Mouse (Mus musculus) kidney, embryonic 16.5 days (tissue): ENCODE results near the gene Zfp185. TPM values are rescaled to one million over a fixed set of nuclear protein-coding genes. Genes with fewer than 3 reads are reported as not detected.
"Not testable (repeated sequence)": the region's sequence is repeated elsewhere in the genome, so short reads cannot be mapped to it uniquely, and the experiment has no call there.

Experiments used
- ATAC-seq: fragments of 200-750 bp; cut with Nextera tagmentation; 2 replicates; pipeline ENCODE4 v1.8.0; 2017; ENCODE audit warnings: moderate TSS enrichment; ENCODE audit not compliant: low FRiP score, low TSS enrichment
- H3K27ac ChIP-seq: fragments of 300-500 bp; sonication (generic); 2 replicates; pipeline ENCODE4 v1.5.1; 2014; ENCODE audit warnings: low read length
- H3K27me3 ChIP-seq: fragments of 300-500 bp; sonication (generic); 2 replicates; pipeline ENCODE4 v1.6.1; 2014; ENCODE audit warnings: low read length, control low read depth, mixed read lengths; ENCODE audit not compliant: insufficient read depth
- H3K36me3 ChIP-seq: fragments of 300-500 bp; sonication (generic); 2 replicates; pipeline ENCODE4 v1.6.1; 2014; ENCODE audit warnings: low read length, control low read depth, mixed read lengths; ENCODE audit not compliant: insufficient read depth
- H3K4me1 ChIP-seq: fragments of 300-500 bp; sonication (generic); 2 replicates; pipeline ENCODE4 v1.6.1; 2014; ENCODE audit warnings: low read length, control low read depth, mixed read lengths; ENCODE audit not compliant: insufficient read depth
- H3K4me2 ChIP-seq: fragments of 300-500 bp; sonication (generic); replicated peaks from 2 replicates; pipeline ENCODE4 v1.6.1; 2014; ENCODE audit warnings: low read depth, low read length
- H3K4me3 ChIP-seq: fragments of 300-500 bp; sonication (generic); 2 replicates; pipeline ENCODE4 v1.5.1; 2014; ENCODE audit warnings: mild to moderate bottlenecking, low read length
- H3K9ac ChIP-seq: fragments of 300-500 bp; sonication (generic); replicated peaks from 2 replicates; pipeline ENCODE4 v1.6.1; 2014; ENCODE audit warnings: low read length
- H3K9me3 ChIP-seq: fragments of 300-500 bp; sonication (generic); 2 replicates; pipeline ENCODE4 v1.6.1; 2016; ENCODE audit warnings: low read length, control low read depth
- WGBS: fragments of 180-500 bp; shearing (Covaris S2); extraction: QIAGEN DNeasy Blood & Tissue Kit; methylation state at CpG from one replicate; pipeline ENCODE4 v1.1.7; 2014; 5-methylcytosine and 5-hydroxymethylcytosine counted together
- microRNA counts: library from miRNA; unstranded; fragments of <30 nt; microRNA quantifications from one replicate; lab custom pipeline; 2016
- microRNA-seq: library from miRNA; unstranded; fragments of <30 nt; microRNA quantifications from one replicate; pipeline ENCODE4, GENCODE M21; 2016
- polyA plus RNA-seq: library from polyadenylated mRNA; unstranded; fragments of >200 nt; fragmentation: Nextera tagmentation; extraction: Ambion mirVana; gene quantifications from 2 replicates; pipeline ENCODE4 v1.2.1, GENCODE M21; 2015

Zfp185 gene
- polyA plus RNA-seq, 1 experiment from 2014 or later = 7.5 TPM

DNA sequence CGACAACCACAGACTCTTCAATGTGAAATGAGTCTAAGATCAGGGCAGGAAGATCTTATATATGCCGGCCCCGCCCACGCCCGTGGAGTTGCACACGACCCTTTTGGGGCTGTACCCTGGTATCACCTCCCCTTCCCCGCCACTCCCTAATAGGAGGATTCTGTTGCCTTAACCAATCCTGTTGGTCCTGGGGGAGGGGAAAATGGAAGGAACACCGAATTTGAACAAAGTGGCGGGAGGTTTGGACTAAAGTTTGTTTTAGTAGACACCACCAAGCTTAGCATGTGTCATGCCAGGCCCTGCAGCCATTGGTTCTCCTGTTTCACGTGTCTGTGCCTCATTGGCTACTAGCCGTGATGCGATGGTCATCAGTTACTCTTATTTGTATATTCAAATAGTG lies 52.5 kb downstream of the Zfp185 start:
- Histone ChIP-seq H3K4me2 (no peak overlapping the region), H3K9ac (no peak overlapping the region), H3K36me3 (no peaks in the 10 kb centered on the region), H3K9me3 (no peaks in the 10 kb centered on the region), H3K27ac (no peak overlapping the region), H3K4me3 (no peak overlapping the region), H3K27me3 (peaks cover 8% of the 10 kb centered on the region; the same call in 1 of the 2 replicates), H3K4me1 (no peaks in the 10 kb centered on the region)
- no peak for ATAC-seq
- whole genome bisulfite sequencing = 84% methylated on average over 12 of the region's 12 CpGs

DNA sequence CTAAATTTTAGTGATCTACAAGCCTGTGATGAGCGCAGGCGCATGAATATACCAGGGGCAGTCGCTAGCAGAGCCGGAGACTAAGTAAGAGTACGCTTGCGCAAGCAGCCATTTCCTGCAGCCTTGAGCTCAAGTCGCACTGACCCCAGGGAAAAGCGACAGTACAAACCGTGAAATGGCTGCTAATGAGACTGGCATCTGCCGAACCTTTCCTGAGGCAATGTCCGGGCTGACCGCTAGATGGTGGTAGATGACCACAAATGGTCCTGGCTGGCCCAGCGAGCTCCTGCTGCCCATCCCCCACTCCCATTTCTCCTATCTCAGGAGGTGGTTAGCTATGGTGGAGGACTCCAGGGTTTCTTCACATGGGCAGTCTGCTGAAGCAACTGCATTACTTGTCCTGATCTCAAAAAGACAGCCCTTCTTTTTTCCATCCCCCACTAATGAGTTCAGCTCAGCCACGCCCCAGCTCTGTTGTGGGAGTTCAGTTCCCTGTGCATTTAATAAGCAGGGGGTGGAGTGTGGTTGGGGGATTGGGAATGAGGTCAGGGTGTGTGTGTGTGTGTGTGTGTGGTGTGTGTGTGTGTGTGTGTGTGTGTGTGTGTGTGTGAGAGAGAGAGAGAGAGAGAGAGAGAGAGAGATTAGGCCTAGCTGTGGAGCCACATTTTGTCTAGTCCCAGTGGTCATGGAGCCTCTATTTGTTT lies 66.9 kb downstream of the Zfp185 start:
- 23% methylated on average over 14 of the region's 14 CpGs for WGBS
- Histone ChIP-seq H3K36me3 (no peaks in the 10 kb centered on the region), H3K9ac (no peak overlapping the region), H3K27me3 (no peaks in the 10 kb centered on the region), H3K9me3 (no peaks in the 10 kb centered on the region), H3K4me3 (no peak overlapping the region), H3K27ac (no peak overlapping the region), H3K4me2 (peak overlapping the region; percentile 38; the same call in 1 of the 2 replicates), H3K4me1 (no peaks in the 10 kb centered on the region)
- ATAC-seq = peak; percentile 97

DNA sequence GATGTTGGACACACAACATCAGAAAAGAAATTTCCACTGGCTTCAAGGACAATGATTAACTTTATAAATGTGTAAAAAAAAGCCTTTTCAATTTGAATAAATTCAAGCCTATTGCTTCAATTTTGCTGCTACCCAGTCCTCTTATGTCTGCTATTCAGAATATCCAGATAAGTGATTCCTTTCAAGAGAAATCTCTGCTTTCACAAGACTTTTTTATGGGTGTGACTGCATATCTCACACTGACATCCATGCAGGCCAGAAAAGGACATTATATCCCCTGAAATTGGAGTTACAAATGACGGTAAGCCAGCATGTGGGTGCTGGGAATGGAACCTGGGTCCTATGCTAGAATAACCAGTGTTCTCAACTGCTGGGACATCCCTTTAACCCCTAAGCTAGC lies 74.4 kb downstream of the Zfp185 start:
- 94% methylated on average over 1 of the region's 1 CpGs for WGBS
- no peaks in the 10 kb centered on the region for H3K36me3 ChIP-seq
- no peak overlapping the region for H3K4me2 ChIP-seq
- H3K9me3 ChIP-seq = no peaks in the 10 kb centered on the region
- no peak overlapping the region for H3K4me3 ChIP-seq
- ATAC-seq = no peak
- no peaks in the 10 kb centered on the region; the same call in 1 of the 2 replicates for H3K27me3 ChIP-seq
- H3K9ac ChIP-seq = no peak overlapping the region
- no peak overlapping the region for H3K27ac ChIP-seq
- 0 out of 2 replicates have a peak, but pooled peaks cover 3% of the 10 kb centered on the region for H3K4me1 ChIP-seq

DNA sequence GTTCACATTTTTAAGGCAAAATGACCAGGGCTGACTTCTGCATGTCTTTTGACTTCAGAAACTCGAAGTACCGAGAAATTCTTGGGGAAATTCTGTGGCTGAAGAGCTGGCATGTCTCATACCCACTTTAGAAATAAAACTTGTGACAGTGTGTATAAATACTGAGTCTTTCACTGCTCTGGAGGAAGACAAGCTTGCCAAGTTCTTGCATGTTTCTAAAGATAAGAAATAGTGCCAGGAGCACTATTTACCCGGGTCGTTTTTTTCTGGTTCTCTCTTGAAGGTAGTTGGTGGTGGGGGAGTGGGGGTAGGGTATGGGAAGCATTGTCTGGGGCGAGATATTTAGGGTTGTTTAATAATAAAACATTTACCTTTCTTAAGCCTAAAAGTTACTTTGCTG lies 75.2 kb downstream of the Zfp185 start:
- ATAC-seq = no peak
- Histone ChIP-seq H3K4me2 (no peak overlapping the region), H3K27ac (no peak overlapping the region), H3K9me3 (no peaks in the 10 kb centered on the region), H3K27me3 (no peaks in the 10 kb centered on the region; the same call in 1 of the 2 replicates), H3K9ac (no peak overlapping the region), H3K4me1 (0 out of 2 replicates have a peak, but pooled peaks cover 3% of the 10 kb centered on the region), H3K4me3 (no peak overlapping the region), H3K36me3 (no peaks in the 10 kb centered on the region)
- 51% methylated on average over 5 of the region's 5 CpGs for WGBS

DNA sequence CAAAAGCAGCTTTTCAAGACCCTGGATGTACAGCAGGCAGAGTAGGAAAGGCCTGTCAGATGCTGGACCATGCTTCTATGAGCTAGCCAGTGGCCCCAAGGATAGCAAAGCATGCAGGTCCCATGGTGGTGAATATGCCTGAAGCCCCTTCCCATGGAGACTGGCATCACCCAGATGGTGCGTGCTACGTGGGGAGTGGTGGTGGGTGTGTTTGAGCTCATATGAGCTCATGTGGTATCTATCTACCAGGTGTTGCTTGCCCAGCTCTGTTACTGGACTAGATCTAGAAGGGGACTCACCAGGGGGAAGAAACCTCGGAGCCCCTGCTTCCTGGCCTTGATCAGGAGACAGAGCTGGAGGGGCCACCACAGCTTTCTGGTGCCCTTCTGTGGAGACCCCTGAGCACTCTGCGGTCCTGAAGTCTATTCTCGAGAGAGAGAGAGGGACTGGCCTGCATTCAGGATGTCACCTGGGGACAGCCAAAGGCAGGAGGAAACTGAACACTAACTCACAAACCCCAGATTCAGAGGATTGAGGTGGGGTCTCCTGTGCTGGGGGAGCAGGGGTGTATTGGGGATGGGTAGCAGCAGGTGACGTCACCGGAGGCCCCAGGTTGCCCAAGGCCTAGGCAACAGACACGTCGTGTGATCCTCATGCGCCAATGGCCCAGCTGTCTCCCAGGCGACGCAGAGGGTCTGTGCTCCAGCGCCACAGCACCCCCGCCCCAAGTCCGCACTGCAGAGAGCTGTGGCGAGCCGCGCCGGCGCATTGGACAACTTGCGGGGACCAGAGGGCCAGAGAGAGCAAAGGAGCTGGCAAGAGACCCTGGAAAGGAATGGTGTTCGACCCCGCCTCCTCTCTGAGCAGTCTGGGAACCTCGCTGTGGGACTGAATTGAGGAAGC lies 76.6 kb downstream of the Zfp185 start:
- ATAC-seq = peak; percentile 35; the same call in 1 of the 2 replicates
- no peaks in the 10 kb centered on the region for H3K36me3 ChIP-seq
- H3K9me3 ChIP-seq = no peaks in the 10 kb centered on the region
- no peak overlapping the region for H3K27ac ChIP-seq
- peak overlapping the region; percentile 27 for H3K4me3 ChIP-seq
- 0 out of 2 replicates have a peak, but pooled peaks cover 3% of the 10 kb centered on the region for H3K4me1 ChIP-seq
- H3K4me2 ChIP-seq = peak overlapping the region; percentile 51
- WGBS = 35% methylated on average over 24 of the region's 24 CpGs
- H3K27me3 ChIP-seq = no peaks in the 10 kb centered on the region; the same call in 1 of the 2 replicates
- no peak overlapping the region for H3K9ac ChIP-seq

DNA sequence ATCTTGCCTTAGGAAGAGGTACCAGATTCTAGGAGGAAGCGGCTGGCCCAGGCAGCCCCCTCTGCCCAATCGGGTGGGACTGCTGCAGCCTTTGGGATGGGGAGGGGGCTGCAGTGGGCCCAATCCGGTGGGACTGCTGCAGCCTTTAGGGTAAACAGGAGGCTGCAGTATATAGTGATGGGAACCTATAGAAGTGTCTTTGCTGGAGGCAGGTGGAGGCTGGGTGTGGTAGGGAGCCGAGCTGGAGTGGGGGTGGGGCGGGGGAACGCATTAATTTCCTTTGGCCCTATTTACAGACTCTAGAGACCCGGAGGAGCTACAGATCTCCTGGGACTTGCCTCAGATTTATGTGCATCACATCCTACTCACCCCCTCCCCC lies 77.3 kb downstream of the Zfp185 start, which contains the start of gene Pnma3:
TSS of gene Pnma3 (plus strand) at position 373 of the 379 bp plus-strand sequence.
- peak; percentile 31 for ATAC-seq
- Histone ChIP-seq H3K4me2 (peak within 1 kb of the TSS; percentile 51), H3K9me3 (no peaks in the 10 kb centered on the region), H3K9ac (no peak within 1 kb of the TSS), H3K36me3 (no peaks in the 10 kb centered on the region), H3K27ac (no peak within 1 kb of the TSS), H3K4me3 (peak within 1 kb of the TSS; percentile 27), H3K4me1 (0 out of 2 replicates have a peak, but pooled peaks cover 3% of the 10 kb centered on the region), H3K27me3 (no peaks in the 10 kb centered on the region; the same call in 1 of the 2 replicates)
- 37% methylated on average over 7 of the region's 7 CpGs for WGBS

DNA sequence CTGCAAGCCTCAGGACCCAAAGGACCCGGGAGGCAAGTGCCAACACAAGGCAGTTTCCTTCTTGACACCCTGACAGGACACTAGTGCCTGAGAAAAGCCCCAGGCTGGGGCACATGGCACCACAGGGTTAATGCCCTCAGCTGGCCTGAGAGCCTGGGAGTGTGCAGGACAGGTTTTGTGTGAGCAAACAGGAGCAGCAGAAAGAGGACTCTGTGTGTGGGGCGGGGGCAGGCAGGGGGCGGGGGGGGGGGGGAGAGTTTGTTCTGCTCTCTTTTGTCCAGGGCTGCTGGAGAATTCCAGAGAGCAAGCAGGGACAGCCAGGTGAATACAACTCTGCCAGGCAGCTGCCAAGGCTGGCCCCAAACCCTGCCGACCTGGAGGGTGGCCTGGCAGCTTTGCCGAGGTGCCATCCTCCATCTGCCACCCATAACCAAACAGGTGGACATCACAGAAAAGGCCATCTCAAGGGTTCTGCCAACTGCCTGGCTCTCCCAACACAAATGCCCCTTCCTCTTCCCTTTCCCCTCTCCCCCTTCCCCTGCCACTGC lies 79.7 kb downstream of the Zfp185 start:
- H3K4me2 ChIP-seq, ATAC-seq, H3K36me3 ChIP-seq, H3K9ac ChIP-seq, H3K4me3 ChIP-seq, H3K4me1 ChIP-seq, H3K27ac ChIP-seq, H3K27me3 ChIP-seq, H3K9me3 ChIP-seq: not testable (repeated sequence)
- WGBS = 80% methylated on average over 1 of the region's 5 CpGs

MicroRNA genes within 50 kb of the gene (microRNA counts, 519-probe panel; counts per million panel counts)
- 1,928 counts per million, percentile 50 among the panel's probes with 10 or more counts for microRNA mmu-miR-2137 (lab: Ali Mortazavi, UCI)

Small RNAs within 50 kb of the gene (microRNA-seq; reads per million reads assigned to microRNA genes)
- gene Mir2137 = 0.63 reads per million

Other genes with a start within 250 kb of the Zfp185 start
- gene Gabrq, start 162.2 kb upstream of the Zfp185 start, polyA plus RNA-seq = 0.17 and 0.22 TPM in 2 replicates
- gene Cetn2, start 68.9 kb upstream of the Zfp185 start, polyA plus RNA-seq = 84.4 and 85.0 TPM in 2 replicates
- gene Nsdhl, start 68.8 kb upstream of the Zfp185 start, polyA plus RNA-seq = 28.2 and 30.4 TPM in 2 replicates
- 0.14 TPM in 1 of 2 replicates, not detected in the other for gene Pnma5, start 49.8 kb downstream of the Zfp185 start, polyA plus RNA-seq
- gene Pnma3, start 77.4 kb downstream of the Zfp185 start, polyA plus RNA-seq = 0.04 and 0.10 TPM in 2 replicates
- 0.54 and 0.98 TPM in 2 replicates for gene Xlr4a, start 95.1 kb downstream of the Zfp185 start, polyA plus RNA-seq
- gene Xlr3a, start 109.8 kb downstream of the Zfp185 start, polyA plus RNA-seq = 2.3 and 3.6 TPM in 2 replicates
- not detected in 2 replicates for gene Gm14685, start 129.7 kb downstream of the Zfp185 start, polyA plus RNA-seq
- not detected in 2 replicates for gene Xlr5b, start 161.5 kb downstream of the Zfp185 start, polyA plus RNA-seq
- not detected in 2 replicates for gene DXBay18, start 162.1 kb downstream of the Zfp185 start, polyA plus RNA-seq
- not detected in 2 replicates for gene Spin2d, start 189.7 kb downstream of the Zfp185 start, polyA plus RNA-seq
- 11.8 and 14.0 TPM in 2 replicates for gene Xlr3b, start 204.9 kb downstream of the Zfp185 start, polyA plus RNA-seq
- 0.51 and 1.1 TPM in 2 replicates for gene Xlr4b, start 227.0 kb downstream of the Zfp185 start, polyA plus RNA-seq
- gene F8a, start 241.0 kb downstream of the Zfp185 start, polyA plus RNA-seq = 10.6 and 10.7 TPM in 2 replicates